Mouse (Mus musculus): ENCODE data around the gene Nop56. TPM values are rescaled to one million over a fixed set of nuclear protein-coding genes. Genes with fewer than 3 reads are reported as not detected.

The Nop56 gene
- polyA plus RNA-seq, 1 experiment from 2014 or later = 178 TPM

DNA sequence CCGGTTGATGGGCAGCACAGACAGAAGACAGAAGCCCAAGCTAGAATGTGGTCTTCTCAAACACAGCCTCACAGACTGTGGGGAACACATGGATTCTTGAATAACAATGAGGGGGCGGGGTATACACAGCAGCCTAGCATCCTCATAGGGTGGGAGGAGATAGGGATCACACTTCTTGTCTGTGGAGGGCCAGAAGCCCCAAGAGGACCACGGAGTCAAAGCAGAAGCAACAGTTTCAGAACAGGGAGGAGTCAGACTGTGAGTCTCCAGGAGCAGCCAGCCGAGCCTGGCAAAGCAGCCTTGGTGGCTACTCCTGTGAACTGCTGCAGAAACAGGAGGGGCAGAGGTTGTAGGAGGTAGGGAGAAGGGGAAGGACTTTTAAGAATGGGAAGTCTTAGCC lies 19.3 kb downstream of the Nop56 start:
- Histone ChIP-seq H3K4me1 (replicated peaks; ENCODE audit: insufficient read depth, low read length) (peaks cover 8% of the 10 kb centered on the region; the same call in 1 of the 2 replicates), H3K4me2 (ENCODE audit: low read length) (0 out of 2 replicates have a peak overlapping the region, but pooled peaks have one; percentile 6), H3K27me3 (ENCODE audit: insufficient read depth, low read length) (no peaks in the 10 kb centered on the region), H3K36me3 (ENCODE audit: insufficient read depth, low read length) (no peaks in the 10 kb centered on the region), H3K27ac (no peak overlapping the region), H3K9me3 (replicated peaks; ENCODE audit: low read length) (no peaks in the 10 kb centered on the region), H3K4me3 (replicated peaks; ENCODE audit: low read depth, low read length) (no peak overlapping the region), H3K9ac (ENCODE audit: low read depth, low read length) (no peak overlapping the region)
- peak; percentile 81 for DNase-seq (ENCODE audit: low spot score)
- ATAC-seq (replicated peaks; ENCODE audit: low FRiP score, low read depth) = peak; percentile 66
- 4% methylated on average over 4 of the region's 4 CpGs for WGBS
- TF ChIP-seq CTCF (IDR thresholded peaks at IDR 0.05; ENCODE audit: low read depth) = no peak

DNA sequence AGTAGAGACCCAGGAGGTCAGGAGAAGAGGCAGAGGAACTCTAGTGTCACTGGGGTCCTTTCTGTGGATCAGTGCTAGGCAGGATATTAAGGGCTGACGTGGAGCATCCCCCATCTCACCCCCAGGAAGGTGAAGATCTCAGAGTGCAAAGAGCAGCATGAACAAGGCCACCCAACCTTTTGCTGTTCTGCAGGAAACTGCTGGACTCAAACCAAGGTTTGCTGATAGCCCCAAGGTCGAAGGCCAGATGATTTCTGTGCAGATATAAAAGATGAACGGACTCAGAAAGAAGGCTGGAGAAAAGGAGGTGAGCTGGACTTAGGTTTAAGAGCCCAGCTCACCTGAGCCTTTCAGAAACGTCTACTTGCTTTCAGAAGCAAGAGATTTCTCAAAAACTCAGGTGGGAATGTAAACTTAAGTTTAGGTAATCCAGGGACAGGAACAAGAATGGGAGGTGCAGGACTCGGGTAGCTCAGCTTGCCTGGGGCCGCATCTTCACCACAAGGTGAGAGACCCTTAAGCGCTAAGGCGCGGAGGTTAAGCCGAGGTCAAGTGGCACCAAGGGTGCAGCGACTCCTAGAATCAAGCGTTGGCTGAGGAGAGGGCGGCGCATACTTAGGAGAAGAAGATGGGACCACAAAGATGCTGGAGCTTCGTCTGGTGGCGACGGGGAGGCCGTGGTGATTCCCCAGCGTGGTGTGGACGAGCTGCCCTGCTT lies 20.1 kb downstream of the Nop56 start:
- Histone ChIP-seq H3K4me3 (replicated peaks; ENCODE audit: low read depth, low read length) (peak overlapping the region; percentile 68), H3K9ac (ENCODE audit: low read depth, low read length) (peak overlapping the region; percentile 78), H3K36me3 (ENCODE audit: insufficient read depth, low read length) (no peaks in the 10 kb centered on the region), H3K27me3 (ENCODE audit: insufficient read depth, low read length) (no peaks in the 10 kb centered on the region), H3K9me3 (replicated peaks; ENCODE audit: low read length) (no peaks in the 10 kb centered on the region), H3K27ac (0 out of 2 replicates have a peak overlapping the region, but pooled peaks have one; percentile 42), H3K4me1 (replicated peaks; ENCODE audit: insufficient read depth, low read length) (peaks cover 8% of the 10 kb centered on the region; the same call in 1 of the 2 replicates), H3K4me2 (ENCODE audit: low read length) (peak overlapping the region; percentile 88)
- WGBS = 10% methylated on average over 20 of the region's 20 CpGs
- ATAC-seq (replicated peaks; ENCODE audit: low FRiP score, low read depth) (no peak), DNase-seq (ENCODE audit: low spot score) (peak; percentile 20)
- no peak for TF ChIP-seq CTCF (IDR thresholded peaks at IDR 0.05; ENCODE audit: low read depth)

DNA sequence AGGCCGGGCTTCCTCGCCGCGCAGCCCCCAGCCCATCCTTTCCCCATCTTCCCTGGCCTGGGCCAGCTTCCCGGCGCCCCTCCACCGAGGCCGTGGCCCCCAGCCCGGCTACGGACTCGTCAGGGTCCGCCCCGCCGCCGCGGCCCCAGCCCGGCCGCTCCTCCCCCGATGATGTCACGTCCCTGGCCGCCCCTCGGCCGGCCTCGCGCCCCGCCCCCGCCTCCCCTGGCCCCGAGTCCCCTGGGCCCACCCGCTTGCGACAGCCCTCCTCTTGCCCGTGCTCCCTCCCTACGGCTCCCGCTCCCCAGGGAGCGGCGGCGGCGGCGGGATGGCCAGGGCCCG lies 20.7 kb downstream of the Nop56 start, which contains the start of gene Ebf4:
TSS of gene Ebf4 (plus strand) at position 234 of the 342 bp plus-strand sequence.
- H3K4me1 ChIP-seq (replicated peaks; ENCODE audit: insufficient read depth, low read length) = peaks cover 8% of the 10 kb centered on the region; the same call in 1 of the 2 replicates
- peak; percentile 53 for ATAC-seq (replicated peaks; ENCODE audit: low FRiP score, low read depth)

DNA sequence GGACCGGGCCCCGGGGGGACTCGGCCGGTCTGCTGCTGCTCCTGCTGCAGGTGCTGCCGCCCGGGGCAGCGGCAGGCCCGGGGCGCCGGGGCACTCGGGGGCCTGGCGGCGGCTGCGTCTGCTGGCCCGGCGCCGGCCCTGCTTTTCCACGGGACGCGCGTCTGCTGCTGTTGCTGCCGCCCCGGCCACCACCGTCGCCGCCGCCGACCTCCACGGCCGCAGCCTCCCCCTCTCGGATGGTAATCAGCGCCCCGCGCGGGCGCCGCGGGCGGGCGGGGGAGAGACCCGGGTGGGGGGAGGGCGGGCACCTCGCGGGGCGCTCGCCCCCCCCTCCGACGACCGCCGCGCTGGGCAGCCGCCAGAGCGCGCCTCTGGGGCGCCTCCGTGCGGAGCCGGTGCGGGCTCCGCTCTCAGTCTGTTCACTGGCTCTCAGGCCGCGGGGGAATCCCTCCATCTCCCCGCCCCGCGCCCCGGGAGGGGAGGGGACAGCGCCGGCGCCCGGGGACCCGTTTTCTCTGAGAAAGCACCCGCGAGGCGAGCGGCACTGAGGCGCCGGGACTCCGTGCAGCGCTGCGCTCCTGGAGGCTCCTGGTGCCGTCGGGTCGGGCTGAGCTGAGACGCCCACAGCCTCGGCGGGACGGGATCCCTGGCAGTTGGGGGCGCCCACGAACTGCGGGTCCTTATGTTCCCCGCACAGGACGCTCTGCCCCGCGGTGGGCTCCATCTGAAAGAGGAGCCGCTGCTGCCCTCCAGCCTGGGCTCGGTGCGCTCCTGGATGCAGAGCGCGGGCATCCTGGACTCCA lies 21.3 kb downstream of the Nop56 start:
- DNase-seq (ENCODE audit: low spot score) = peak; percentile 64
- peak overlapping the region; percentile 42; the same call in 1 of the 2 replicates for H3K27ac ChIP-seq
- peak overlapping the region; percentile 78 for H3K9ac ChIP-seq (ENCODE audit: low read depth, low read length)
- H3K9me3 ChIP-seq (replicated peaks; ENCODE audit: low read length) = no peaks in the 10 kb centered on the region
- peaks cover 8% of the 10 kb centered on the region; the same call in 1 of the 2 replicates for H3K4me1 ChIP-seq (replicated peaks; ENCODE audit: insufficient read depth, low read length)
- peak overlapping the region; percentile 88 for H3K4me2 ChIP-seq (ENCODE audit: low read length)
- H3K27me3 ChIP-seq (ENCODE audit: insufficient read depth, low read length) = no peaks in the 10 kb centered on the region
- H3K36me3 ChIP-seq (ENCODE audit: insufficient read depth, low read length) = 0 out of 2 replicates have a peak, but pooled peaks cover 3% of the 10 kb centered on the region
- WGBS = under 1% methylated on average over 68 of the region's 99 CpGs
- H3K4me3 ChIP-seq (replicated peaks; ENCODE audit: low read depth, low read length) = peak overlapping the region; percentile 68
- 0 out of 2 replicates have a peak, but pooled peaks have one; percentile 7 for TF ChIP-seq CTCF (IDR thresholded peaks at IDR 0.05; ENCODE audit: low read depth)
- ATAC-seq (replicated peaks; ENCODE audit: low FRiP score, low read depth) = peak; percentile 35; the same call in 1 of the 2 replicates

More for the DNA sequence above, 20.7 kb downstream of the Nop56 start, which contains the start of gene Ebf4:
- H3K27ac ChIP-seq = peak within 1 kb of the TSS; percentile 42; the same call in 1 of the 2 replicates
- WGBS = 1% methylated on average over 27 of the region's 39 CpGs
- TF ChIP-seq CTCF (IDR thresholded peaks at IDR 0.05; ENCODE audit: low read depth) = no peak
- H3K36me3 ChIP-seq (ENCODE audit: insufficient read depth, low read length) = 0 out of 2 replicates have a peak, but pooled peaks cover 3% of the 10 kb centered on the region
- peak within 1 kb of the TSS; percentile 68 for H3K4me3 ChIP-seq (replicated peaks; ENCODE audit: low read depth, low read length)
- H3K9me3 ChIP-seq (replicated peaks; ENCODE audit: low read length) = no peaks in the 10 kb centered on the region
- peak; percentile 68 for DNase-seq (ENCODE audit: low spot score)
- no peaks in the 10 kb centered on the region for H3K27me3 ChIP-seq (ENCODE audit: insufficient read depth, low read length)
- H3K4me2 ChIP-seq (ENCODE audit: low read length) = peak within 1 kb of the TSS; percentile 88
- H3K9ac ChIP-seq (ENCODE audit: low read depth, low read length) = peak within 1 kb of the TSS; percentile 78

DNA sequence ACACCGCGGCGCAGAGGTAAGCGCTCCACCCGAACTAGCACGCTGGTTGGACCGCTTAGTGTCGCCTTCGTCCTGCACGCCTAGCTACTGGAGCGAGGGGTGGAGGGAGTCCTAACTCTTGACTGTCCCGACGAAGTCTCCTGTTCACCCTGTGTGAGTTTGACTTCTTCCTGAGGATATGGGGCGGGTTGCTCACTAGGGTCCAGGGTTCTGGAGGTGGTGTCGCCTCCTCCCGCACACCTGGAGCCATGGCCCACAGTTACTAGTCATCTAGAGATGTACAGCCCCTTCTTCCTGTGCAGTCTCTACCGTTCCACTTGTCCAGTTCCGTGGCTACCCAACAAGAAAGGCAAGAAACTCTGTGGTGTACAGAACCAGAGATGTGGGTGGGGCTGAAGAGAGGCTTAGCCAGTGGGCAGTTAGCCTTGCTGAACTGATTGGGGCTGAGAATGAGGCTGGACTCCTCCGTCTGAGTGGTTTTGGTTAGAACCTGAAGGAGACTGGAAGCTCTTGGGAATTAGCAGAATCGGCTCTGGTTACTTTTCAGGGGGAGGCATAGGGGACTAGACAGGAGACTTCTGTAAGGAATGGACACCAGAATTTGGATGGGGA lies 22.0 kb downstream of the Nop56 start:
- DNase-seq (ENCODE audit: low spot score) (peak; percentile 65), ATAC-seq (replicated peaks; ENCODE audit: low FRiP score, low read depth) (no peak)
- H3K9ac ChIP-seq (ENCODE audit: low read depth, low read length) = peak overlapping the region; percentile 78; the same call in 1 of the 2 replicates
- H3K9me3 ChIP-seq (replicated peaks; ENCODE audit: low read length) = no peaks in the 10 kb centered on the region
- TF ChIP-seq CTCF (IDR thresholded peaks at IDR 0.05; ENCODE audit: low read depth) = no peak
- H3K4me2 ChIP-seq (ENCODE audit: low read length) = peak overlapping the region; percentile 88
- H3K4me1 ChIP-seq (replicated peaks; ENCODE audit: insufficient read depth, low read length) = peaks cover 8% of the 10 kb centered on the region; the same call in 1 of the 2 replicates
- peak overlapping the region; percentile 68 for H3K4me3 ChIP-seq (replicated peaks; ENCODE audit: low read depth, low read length)
- H3K36me3 ChIP-seq (ENCODE audit: insufficient read depth, low read length) = 0 out of 2 replicates have a peak, but pooled peaks cover 3% of the 10 kb centered on the region
- 3% methylated on average over 20 of the region's 20 CpGs for WGBS
- H3K27me3 ChIP-seq (ENCODE audit: insufficient read depth, low read length) = no peaks in the 10 kb centered on the region
- H3K27ac ChIP-seq = no peak overlapping the region
